In genomic region chr4:111485189-111485588, GRCm38 (mm10) we compare ENCODE assay signal across 9 mouse cellular contexts.
DNase-seq lines count a peak whose midpoint lies in the region; ATAC-seq and TF ChIP-seq lines count a peak whose summit lies in the region.
"Had no signal": no experiment of that assay in that cellular context is flagged by ENCODE, and none has a peak within 500 bp of the region (broad histone marks: within the 10 kb centered on the region; RNA-seq: fewer than 3 reads in every experiment).

No protein-coding gene starts in this region.

- DNase-seq in cerebellum, postnatal 14 days = peak; percentile 34 to 35
- no peak for DNase-seq in cerebellum, adult 2 months
- peak; percentile 67 for DNase-seq in left cerebral cortex, postnatal 4 days
- no peak for DNase-seq in left cerebral cortex, adult 11 months (ENCODE audit: low spot score)
- peak; percentile 22 for DNase-seq in gastrocnemius, postnatal 10 days
- peak; percentile 61 for DNase-seq in lung, postnatal 10 days
- no peak for DNase-seq in adrenal gland, adult 2 months
- DNase-seq: kidney, postnatal 36 days had no signal

- no peak for TF ChIP-seq POLR2A in cerebellum, adult 2 months (IDR thresholded peaks at IDR 0.05; ENCODE audit: borderline replicate concordance, insufficient read depth, low read length)

- no peak for TF ChIP-seq CTCF in cerebellum, adult 2 months (IDR thresholded peaks at IDR 0.05; ENCODE audit: borderline replicate concordance, insufficient read depth, low read depth, low read length)

- no peaks in the 10 kb centered on the region for H3K4me1 ChIP-seq in cerebellum, adult 2 months (ENCODE audit: control insufficient read depth, insufficient read depth, low read length)

- H3K4me3 ChIP-seq in cerebellum, adult 2 months (replicated peaks; ENCODE audit: insufficient read depth, low read depth, low read length) = no peak overlapping the region

- no peak overlapping the region for H3K27ac ChIP-seq in cerebellum, adult 2 months (ENCODE audit: insufficient read depth, low read length)

- intact Hi-C loops in left cerebral cortex, postnatal 4 days (cut with DNase I) = no loop called here

- no peaks in the 10 kb centered on the region; the same call in 1 of the 2 replicates for H3K27me3 ChIP-seq in cerebellum, adult 2 months (ENCODE audit: control insufficient read depth, insufficient read depth, low read length)

- ATAC-seq in CD4-positive, CD25-positive, alpha-beta regulatory T cell, adult 4 months = no peak

- WGBS in cerebellum, adult 2 months = 3% methylated on average over 5 of the region's 5 CpGs

Comparison
In these comparisons a context has a peak if more than half of its experiments do, and no peak if none do; other contexts are left out.
1. DNase-seq: peak in cerebellum, postnatal 14 days (2 of 2), left cerebral cortex, postnatal 4 days (single experiment), gastrocnemius, postnatal 10 days (single experiment) and lung, postnatal 10 days (single experiment); none in cerebellum, adult 2 months (0 of 2), left cerebral cortex, adult 11 months (single experiment) and adrenal gland, adult 2 months (single experiment).